Mouse (Mus musculus) fibroblast of lung, adult 2 months (primary cell): ENCODE results near the gene A4gnt.

Experiments
- DNase-seq: peaks from one replicate; pipeline ENCODE4 v3.0.0-alpha.2; 2011; ENCODE audit warnings: low read depth

The A4gnt gene

GRCm38 (mm10) chr9:99636776-99637175 lies 24.5 kb downstream of the A4gnt start:
- no peak for DNase-seq

- no peak for DNase-seq
These were observed 24.9 kb downstream of the A4gnt start for GRCm38 (mm10) chr9:99637227-99637626.

DNA sequence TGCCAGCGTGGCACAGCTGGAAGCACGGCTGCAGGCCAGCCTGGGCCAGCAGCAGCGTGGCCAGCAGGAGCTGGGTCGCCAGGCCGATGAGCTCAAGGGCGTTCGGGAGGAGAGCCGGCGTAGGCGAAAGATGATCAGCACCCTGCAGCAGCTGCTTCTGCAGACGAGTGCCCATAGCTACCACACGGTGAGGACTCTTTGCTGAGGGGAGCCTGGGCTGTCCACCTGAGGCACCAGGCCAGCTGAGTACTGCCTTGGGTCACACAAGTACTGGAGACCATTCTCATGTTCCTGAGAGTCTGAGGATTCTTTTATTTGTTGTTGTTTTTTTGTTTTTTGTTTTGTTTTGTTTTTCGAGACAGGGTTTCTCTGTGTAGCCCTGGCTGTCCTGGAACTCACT lies 25.4 kb downstream of the A4gnt start:
- no peak for DNase-seq

- no peak for DNase-seq
These were observed 27.7 kb downstream of the A4gnt start for GRCm38 (mm10) chr9:99639957-99640356.

DNA sequence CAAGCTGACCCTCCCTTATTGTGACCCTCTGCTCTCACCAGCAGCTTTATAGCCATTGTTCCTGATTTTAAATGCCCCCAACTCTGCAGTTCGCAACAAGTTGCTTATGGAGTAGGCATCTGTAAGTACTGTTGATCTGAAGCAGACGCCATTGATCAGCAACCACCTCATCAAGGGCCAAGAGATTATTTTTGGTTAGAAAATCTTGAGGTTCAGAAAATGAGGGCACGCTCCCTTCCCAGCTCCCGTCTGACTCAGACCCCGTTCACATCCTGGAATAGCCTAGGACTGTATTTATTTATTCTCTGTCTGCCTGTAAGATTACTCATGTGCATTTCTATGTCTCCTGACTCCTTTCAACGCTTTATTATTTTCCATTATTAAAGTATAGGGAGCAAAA lies 33.1 kb downstream of the A4gnt start:
- DNase-seq, result peak; percentile 76

DNA sequence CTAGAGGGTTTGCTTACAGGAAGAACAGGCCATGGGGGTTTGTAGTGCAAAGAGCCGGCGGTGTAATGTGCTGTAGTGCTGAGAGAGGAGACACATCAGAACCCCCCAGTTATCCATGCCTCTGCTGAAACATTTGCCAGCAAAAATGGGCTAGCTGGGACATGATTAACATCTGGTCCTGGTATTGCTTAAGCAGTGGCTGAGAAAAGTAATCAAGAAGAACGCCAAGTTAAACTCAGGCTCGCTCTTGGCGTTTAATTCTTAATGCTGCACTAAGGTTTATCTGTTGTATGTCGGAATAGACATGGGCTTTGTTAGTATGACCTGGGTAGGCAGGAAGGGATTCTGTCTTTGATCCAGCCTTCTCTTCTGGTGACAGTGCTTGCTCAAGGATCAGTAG lies 33.8 kb downstream of the A4gnt start:
- no peak for DNase-seq

GRCm38 (mm10) chr9:99660756-99661155 lies 48.5 kb downstream of the A4gnt start:
- DNase-seq, result no peak

DNA sequence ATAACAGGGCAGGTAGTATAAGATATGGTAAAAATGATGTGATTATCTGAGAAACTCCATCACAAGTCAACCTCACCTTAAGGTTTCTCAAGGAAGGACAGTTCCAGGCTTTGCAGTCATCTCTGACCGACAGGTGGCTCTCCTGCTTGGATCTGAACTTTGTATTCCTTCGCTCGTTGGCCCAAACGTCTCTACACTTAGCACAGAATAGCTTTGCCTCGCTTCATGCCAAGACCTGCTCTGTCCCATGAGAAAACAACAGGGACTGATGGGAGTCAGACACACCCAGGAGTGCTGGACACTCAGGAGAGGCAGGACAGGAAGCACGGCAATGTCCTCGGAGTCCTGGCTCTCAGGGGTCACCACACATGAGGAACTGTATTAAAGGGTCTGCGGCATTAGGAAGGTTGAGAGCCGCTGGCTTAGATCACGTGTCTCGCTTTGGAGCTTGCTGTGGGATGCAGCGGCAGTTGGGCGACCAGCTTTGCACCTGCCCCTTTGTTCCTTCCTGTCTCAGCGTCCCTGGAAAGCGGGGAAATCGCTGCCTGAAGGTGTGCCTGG lies 49.4 kb downstream of the A4gnt start:
- DNase-seq, result no peak

- DNase-seq, result peak; percentile 50
These were observed 50.1 kb downstream of the A4gnt start for GRCm38 (mm10) chr9:99662406-99662805.

DNA sequence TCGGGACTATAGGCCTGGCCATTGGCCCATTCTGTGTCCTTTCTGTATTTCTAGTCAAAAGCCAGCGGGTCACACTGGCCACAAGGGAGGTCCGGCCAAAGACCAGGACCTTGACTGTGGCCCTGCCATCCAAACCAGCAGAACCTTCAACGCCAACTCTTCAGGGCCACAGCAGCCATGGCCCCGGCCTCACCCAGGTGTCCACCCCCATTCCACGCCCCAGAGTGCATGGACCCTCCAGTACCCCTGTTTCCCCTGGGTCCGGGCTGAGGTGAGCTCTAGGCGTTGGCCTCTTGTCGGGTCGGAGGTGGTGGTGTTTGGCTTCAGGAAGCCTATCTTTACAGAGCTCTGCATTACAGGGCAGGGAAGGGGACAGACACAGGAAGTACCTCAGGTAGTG lies 50.6 kb downstream of the A4gnt start:
- no peak for DNase-seq

- DNase-seq, result no peak
These were observed 55.3 kb downstream of the A4gnt start for GRCm38 (mm10) chr9:99667596-99667995.

- DNase-seq, result no peak
These were observed 59.3 kb downstream of the A4gnt start for GRCm38 (mm10) chr9:99671603-99672002.
